Mouse (Mus musculus) neural tube, embryonic 15.5 days (tissue): ENCODE results near the gene Tmem109. TPM values are rescaled to one million over a fixed set of nuclear protein-coding genes. Genes with fewer than 3 reads are reported as not detected.

Experiments used
- ATAC-seq: fragments of 200-750 bp; cut with Nextera tagmentation; 2 replicates; pipeline ENCODE4 v1.8.0; 2017; ENCODE audit warnings: mild to moderate bottlenecking, moderate TSS enrichment, moderate library complexity; ENCODE audit not compliant: low FRiP score
- H3K27ac ChIP-seq: fragments of 300-500 bp; sonication (generic); replicated peaks from 2 replicates; pipeline ENCODE4 v1.5.1; 2015; ENCODE audit warnings: mild to moderate bottlenecking, inconsistent platforms
- H3K27me3 ChIP-seq: fragments of 300-500 bp; sonication (generic); replicated peaks from 2 replicates; pipeline ENCODE4 v1.6.1; 2015; ENCODE audit warnings: inconsistent platforms
- H3K36me3 ChIP-seq: fragments of 300-500 bp; sonication (generic); 2 replicates; pipeline ENCODE4 v1.6.1; 2015; ENCODE audit warnings: inconsistent platforms
- H3K4me1 ChIP-seq: fragments of 300-500 bp; sonication (generic); 2 replicates; pipeline ENCODE4 v1.6.1; 2015; ENCODE audit warnings: inconsistent platforms
- H3K4me2 ChIP-seq: fragments of 300-500 bp; sonication (generic); 2 replicates; pipeline ENCODE4 v1.6.1; 2015; ENCODE audit warnings: inconsistent platforms, mild to moderate bottlenecking, moderate library complexity
- H3K4me3 ChIP-seq: fragments of 300-500 bp; sonication (generic); replicated peaks from 2 replicates; pipeline ENCODE4 v1.5.1; 2015; ENCODE audit warnings: mild to moderate bottlenecking, inconsistent platforms
- H3K9ac ChIP-seq: fragments of 300-500 bp; sonication (generic); replicated peaks from 2 replicates; pipeline ENCODE4 v1.6.1; 2015; ENCODE audit warnings: mild to moderate bottlenecking, inconsistent platforms
- H3K9me3 ChIP-seq: fragments of 300-500 bp; sonication (generic); replicated peaks from 2 replicates; pipeline ENCODE4 v1.6.1; 2016; ENCODE audit warnings: inconsistent platforms
- WGBS: fragments of 180-500 bp; shearing (Covaris S2); methylation state at CpG from one replicate; pipeline ENCODE4 v1.1.7; 2015; ENCODE audit warnings: mixed read lengths; 5-methylcytosine and 5-hydroxymethylcytosine counted together
- polyA plus RNA-seq: library from polyadenylated mRNA; unstranded; fragments of >200 nt; fragmentation: Nextera tagmentation; extraction: Ambion mirVana; gene quantifications from 2 replicates; pipeline ENCODE4 v1.2.1, GENCODE M21; 2015

The Tmem109 gene
- polyA plus RNA-seq, 1 experiment from 2014 or later, result 44.5 TPM

GRCm38 (mm10) chr19:10860072-10860497 is 21.7 kb downstream of the Tmem109 start:
- Histone ChIP-seq H3K4me2 (no peak overlapping the region), H3K9ac (no peak overlapping the region), H3K27ac (no peak overlapping the region), H3K27me3 (no peaks in the 10 kb centered on the region), H3K4me3 (no peak overlapping the region), H3K9me3 (no peaks in the 10 kb centered on the region), H3K4me1 (no peaks in the 10 kb centered on the region), H3K36me3 (peaks cover 86% of the 10 kb centered on the region)
- 58% methylated on average over 22 of the region's 22 CpGs for WGBS
- ATAC-seq, result no peak

- Histone ChIP-seq H3K36me3 (peaks cover 51% of the 10 kb centered on the region), H3K4me1 (no peaks in the 10 kb centered on the region), H3K4me3 (no peak overlapping the region), H3K4me2 (no peak overlapping the region), H3K9me3 (no peaks in the 10 kb centered on the region), H3K27me3 (no peaks in the 10 kb centered on the region), H3K27ac (no peak overlapping the region), H3K9ac (no peak overlapping the region)
- ATAC-seq, result peak; percentile 57; the same call in 1 of the 2 replicates
- WGBS, result 30% methylated on average over 2 of the region's 2 CpGs
Measured at GRCm38 (mm10) chr19:10856520-10856919, 25.3 kb downstream of the Tmem109 start.

- 93% methylated on average over 3 of the region's 3 CpGs for WGBS
- Histone ChIP-seq H3K27ac (no peak overlapping the region), H3K4me1 (no peaks in the 10 kb centered on the region)
Measured at GRCm38 (mm10) chr19:10855422-10855821, 26.4 kb downstream of the Tmem109 start.

DNA sequence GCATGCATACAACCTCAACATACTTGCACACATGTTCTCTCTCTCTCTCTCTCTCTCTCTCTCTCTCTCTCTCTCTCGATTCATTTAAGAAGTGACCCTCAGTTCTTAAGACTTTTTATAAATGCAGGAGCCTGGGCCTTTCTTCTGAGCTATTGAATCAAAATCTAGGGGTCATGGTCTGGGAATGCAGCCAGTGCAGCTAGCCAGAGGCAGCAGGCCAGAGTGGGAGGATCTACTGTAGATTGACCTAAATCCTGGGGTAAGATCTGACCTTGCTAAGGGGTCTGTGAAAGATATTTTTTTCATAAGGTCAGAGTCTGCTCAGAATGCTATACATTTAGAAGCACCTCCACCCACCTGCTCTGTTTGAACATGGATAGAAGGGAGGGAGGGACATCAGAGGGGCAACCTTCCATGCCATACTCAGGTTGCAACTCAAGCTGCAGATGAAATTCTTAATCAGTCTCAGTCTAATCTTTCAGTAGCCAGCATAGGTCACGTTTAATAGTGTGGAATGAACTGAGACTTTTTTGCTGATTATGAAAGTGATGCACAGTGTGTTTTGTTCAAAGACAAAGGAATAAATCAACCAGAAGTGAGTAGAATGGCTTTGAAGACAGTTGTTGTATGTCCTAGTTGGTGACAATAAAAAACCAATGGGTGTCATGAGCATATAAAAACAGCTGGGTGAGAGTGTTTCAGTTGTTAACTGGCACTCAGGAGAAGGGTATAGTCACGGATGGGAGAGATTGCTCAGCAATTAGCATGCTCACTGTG is 34.3 kb downstream of the Tmem109 start:
- WGBS, result 32% methylated on average over 3 of the region's 3 CpGs
- H3K4me3 ChIP-seq, result no peak overlapping the region
- peaks cover 20% of the 10 kb centered on the region for H3K4me1 ChIP-seq
- H3K9me3 ChIP-seq, result no peaks in the 10 kb centered on the region
- H3K27ac ChIP-seq, result no peak overlapping the region
- H3K27me3 ChIP-seq, result no peaks in the 10 kb centered on the region
- ATAC-seq, result no peak
- H3K36me3 ChIP-seq, result no peaks in the 10 kb centered on the region
- no peak overlapping the region for H3K4me2 ChIP-seq
- no peak overlapping the region for H3K9ac ChIP-seq

More at GRCm38 (mm10) chr19:10855422-10855821, 26.4 kb downstream of the Tmem109 start:
- Histone ChIP-seq H3K4me2 (no peak overlapping the region), H3K27me3 (no peaks in the 10 kb centered on the region), H3K9ac (no peak overlapping the region), H3K9me3 (no peaks in the 10 kb centered on the region), H3K36me3 (peaks cover 40% of the 10 kb centered on the region), H3K4me3 (no peak overlapping the region)
- ATAC-seq, result no peak

GRCm38 (mm10) chr19:10846150-10846549 is 35.7 kb downstream of the Tmem109 start:
- Histone ChIP-seq H3K4me1 (peaks cover 20% of the 10 kb centered on the region), H3K9ac (no peak overlapping the region), H3K9me3 (no peaks in the 10 kb centered on the region), H3K36me3 (no peaks in the 10 kb centered on the region), H3K4me2 (no peak overlapping the region), H3K27ac (no peak overlapping the region), H3K4me3 (no peak overlapping the region), H3K27me3 (no peaks in the 10 kb centered on the region)
- WGBS, result 59% methylated on average over 7 of the region's 7 CpGs
- ATAC-seq, result no peak

DNA sequence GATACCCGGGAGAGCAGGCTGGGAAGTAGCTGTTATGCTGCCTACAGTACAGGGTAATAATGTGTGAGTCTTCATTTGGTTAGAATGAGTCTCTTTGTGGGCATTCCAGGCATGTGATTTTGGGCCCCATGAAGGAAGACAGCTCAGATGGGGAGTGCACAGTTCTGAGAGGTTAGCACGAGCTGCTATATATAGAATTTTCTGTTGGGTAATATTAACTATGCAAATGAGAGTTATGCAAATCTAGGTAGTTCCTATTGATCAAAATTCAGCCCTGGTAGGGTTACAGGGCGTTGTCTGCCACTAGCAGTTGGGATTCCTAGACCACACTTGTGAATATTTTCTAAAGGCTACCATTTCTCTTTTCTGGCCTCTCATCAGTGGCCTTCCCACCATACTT is 36.3 kb downstream of the Tmem109 start:
- Histone ChIP-seq H3K9me3 (no peaks in the 10 kb centered on the region), H3K27ac (no peak overlapping the region), H3K27me3 (no peaks in the 10 kb centered on the region), H3K4me2 (no peak overlapping the region), H3K4me3 (no peak overlapping the region), H3K4me1 (peaks cover 20% of the 10 kb centered on the region), H3K36me3 (no peaks in the 10 kb centered on the region), H3K9ac (no peak overlapping the region)
- WGBS, result 83% methylated on average over 3 of the region's 3 CpGs
- no peak for ATAC-seq

DNA sequence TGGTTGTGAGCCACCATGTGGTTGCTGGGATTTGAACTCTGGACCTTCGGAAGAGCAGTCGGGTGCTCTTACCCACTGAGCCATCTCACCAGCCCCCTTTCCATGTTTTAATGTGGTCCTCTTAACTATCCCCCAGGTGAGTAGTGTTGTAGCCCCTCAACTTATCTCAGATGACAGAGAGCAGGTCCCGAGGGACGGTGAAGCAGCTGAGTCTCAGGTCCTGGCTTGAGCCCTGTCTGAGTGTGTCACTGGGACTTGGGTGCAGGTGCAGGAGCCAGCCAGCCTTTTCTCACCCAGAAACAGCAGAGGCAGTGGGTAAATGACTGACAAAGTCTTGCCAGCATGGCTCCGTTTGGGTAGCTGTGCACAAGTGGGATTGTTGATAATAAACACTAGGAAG is 37.6 kb downstream of the Tmem109 start:
- no peaks in the 10 kb centered on the region for H3K36me3 ChIP-seq
- no peaks in the 10 kb centered on the region for H3K9me3 ChIP-seq
- 88% methylated on average over 5 of the region's 5 CpGs for WGBS
- H3K4me3 ChIP-seq, result no peak overlapping the region
- no peak overlapping the region for H3K4me2 ChIP-seq
- H3K4me1 ChIP-seq, result peaks cover 20% of the 10 kb centered on the region
- H3K9ac ChIP-seq, result no peak overlapping the region
- H3K27ac ChIP-seq, result no peak overlapping the region
- H3K27me3 ChIP-seq, result no peaks in the 10 kb centered on the region
- ATAC-seq, result no peak

GRCm38 (mm10) chr19:10842914-10843313 is 38.9 kb downstream of the Tmem109 start:
- Histone ChIP-seq H3K4me1 (peaks cover 13% of the 10 kb centered on the region), H3K9me3 (no peaks in the 10 kb centered on the region), H3K36me3 (no peaks in the 10 kb centered on the region), H3K4me2 (no peak overlapping the region), H3K27me3 (no peaks in the 10 kb centered on the region), H3K27ac (no peak overlapping the region), H3K4me3 (no peak overlapping the region), H3K9ac (no peak overlapping the region)
- WGBS, result 64% methylated on average over 19 of the region's 24 CpGs
- ATAC-seq, result no peak

GRCm38 (mm10) chr19:10841721-10842626 is 39.8 kb downstream of the Tmem109 start:
- WGBS, result 69% methylated on average over 16 of the region's 16 CpGs
- Histone ChIP-seq H3K27me3 (no peaks in the 10 kb centered on the region), H3K9ac (no peak overlapping the region), H3K4me1 (peaks cover 9% of the 10 kb centered on the region), H3K4me2 (no peak overlapping the region), H3K9me3 (no peaks in the 10 kb centered on the region), H3K36me3 (no peaks in the 10 kb centered on the region), H3K27ac (no peak overlapping the region), H3K4me3 (no peak overlapping the region)
- ATAC-seq, result no peak

DNA sequence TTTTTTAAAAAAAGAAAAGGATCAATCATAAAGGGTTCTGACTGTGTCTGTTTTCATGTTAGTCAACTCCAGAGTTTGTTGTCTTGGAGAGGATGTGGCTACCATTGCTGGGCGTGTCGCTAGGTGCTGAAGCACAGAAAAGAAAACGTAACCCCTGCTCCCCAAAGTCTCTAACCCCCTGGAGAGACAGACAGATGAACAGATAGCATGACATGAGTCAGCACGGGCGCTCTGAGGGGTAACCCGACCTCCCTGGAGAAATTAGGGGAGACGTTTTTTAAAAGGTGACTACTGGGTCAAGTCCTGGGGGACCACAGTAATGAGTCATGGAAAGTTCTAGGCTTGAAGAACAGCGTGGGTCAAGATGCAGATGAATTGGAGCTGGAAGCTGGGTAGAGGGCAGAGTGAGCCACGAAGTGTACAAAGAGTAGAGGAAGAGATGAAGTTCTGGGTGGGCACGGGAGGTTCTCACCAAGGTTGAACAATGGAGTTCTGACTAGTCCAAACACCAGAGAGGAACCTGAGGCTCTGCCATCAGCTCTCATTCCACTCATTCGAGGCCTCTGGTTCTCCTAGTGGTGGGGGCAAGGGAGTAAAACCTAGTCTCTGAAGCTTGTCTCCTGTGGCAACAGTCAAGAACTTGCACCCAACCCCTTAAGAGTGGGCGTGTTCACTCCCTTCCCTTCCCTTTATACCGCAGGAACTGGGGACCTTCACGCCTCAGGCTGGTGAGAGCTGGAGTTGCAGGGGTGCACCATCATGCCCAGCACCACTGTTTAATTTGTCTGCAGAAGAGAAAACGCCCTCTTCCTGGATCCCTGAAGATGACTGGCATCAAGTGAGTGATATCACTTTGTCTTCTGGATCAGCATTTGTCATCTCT is 42.5 kb downstream of the Tmem109 start, which contains the start of gene Slc15a3:
TSS of gene Slc15a3 (plus strand) at position 718 of the 883 bp plus-strand sequence.
- Histone ChIP-seq H3K4me2 (no peak within 1 kb of the TSS), H3K4me1 (no peaks in the 10 kb centered on the region), H3K36me3 (no peaks in the 10 kb centered on the region), H3K4me3 (no peak within 1 kb of the TSS), H3K27ac (no peak within 1 kb of the TSS), H3K9me3 (no peaks in the 10 kb centered on the region), H3K27me3 (no peaks in the 10 kb centered on the region), H3K9ac (no peak within 1 kb of the TSS)
- ATAC-seq, result no peak
- 84% methylated on average over 15 of the region's 15 CpGs for WGBS

DNA sequence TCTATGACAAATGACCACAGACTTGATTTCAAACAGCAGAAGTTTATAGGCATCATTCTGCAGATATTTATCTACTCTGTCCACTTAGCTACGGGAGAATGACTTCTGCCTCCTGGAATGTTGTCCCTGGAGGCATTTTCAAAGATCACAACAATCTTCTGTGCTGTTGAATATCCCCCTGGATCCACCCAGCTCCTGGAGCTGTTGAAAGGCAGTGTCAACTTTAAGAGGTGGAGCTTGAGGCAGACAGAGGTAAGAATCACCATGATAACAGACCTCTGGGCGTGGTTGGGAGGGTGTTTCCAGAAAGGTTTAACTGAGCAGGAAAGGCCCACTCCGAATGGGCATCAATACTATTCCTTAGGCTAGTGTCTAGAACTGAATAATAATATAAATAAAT is 46.1 kb downstream of the Tmem109 start:
- WGBS, result 60% methylated on average over 3 of the region's 3 CpGs
- ATAC-seq, result no peak
- no peaks in the 10 kb centered on the region for H3K4me1 ChIP-seq
- H3K4me3 ChIP-seq, result no peak overlapping the region
- H3K27me3 ChIP-seq, result no peaks in the 10 kb centered on the region
- H3K36me3 ChIP-seq, result no peaks in the 10 kb centered on the region
- H3K4me2 ChIP-seq, result no peak overlapping the region
- no peak overlapping the region for H3K9ac ChIP-seq
- H3K9me3 ChIP-seq, result no peaks in the 10 kb centered on the region
- no peak overlapping the region for H3K27ac ChIP-seq
